Mouse (Mus musculus) midbrain, embryonic 13.5 days (tissue): ENCODE data around the gene Slco1a4. TPM values are rescaled to one million over a fixed set of nuclear protein-coding genes. Genes with fewer than 3 reads are reported as not detected.

Experiments
- ATAC-seq: fragments of 200-750 bp; cut with Nextera tagmentation; 2 replicates; pipeline ENCODE4 v1.8.0; 2017; ENCODE audit warnings: mild to moderate bottlenecking, moderate TSS enrichment, moderate library complexity
- H3K27ac ChIP-seq: fragments of 300-500 bp; sonication (generic); 2 replicates; pipeline ENCODE4 v1.5.1; 2015; ENCODE audit warnings: inconsistent platforms, mild to moderate bottlenecking, moderate library complexity
- H3K27me3 ChIP-seq: fragments of 300-500 bp; sonication (generic); 2 replicates; pipeline ENCODE4 v1.6.1; 2015; ENCODE audit warnings: mild to moderate bottlenecking, inconsistent platforms
- H3K36me3 ChIP-seq: fragments of 300-500 bp; sonication (generic); 2 replicates; pipeline ENCODE4 v1.6.1; 2015; ENCODE audit warnings: mild to moderate bottlenecking, inconsistent platforms
- H3K4me1 ChIP-seq: fragments of 300-500 bp; sonication (generic); replicated peaks from 2 replicates; pipeline ENCODE4 v1.6.1; 2015; ENCODE audit warnings: inconsistent platforms
- H3K4me2 ChIP-seq: fragments of 300-500 bp; sonication (generic); replicated peaks from 2 replicates; pipeline ENCODE4 v1.6.1; 2015; ENCODE audit warnings: moderate library complexity, mild to moderate bottlenecking, inconsistent platforms
- H3K4me3 ChIP-seq: fragments of 300-500 bp; sonication (generic); replicated peaks from 2 replicates; pipeline ENCODE4 v1.5.1; 2015; ENCODE audit warnings: mild to moderate bottlenecking, inconsistent platforms
- H3K9ac ChIP-seq: fragments of 300-500 bp; sonication (generic); replicated peaks from 2 replicates; pipeline ENCODE4 v1.6.1; 2015; ENCODE audit warnings: mild to moderate bottlenecking, inconsistent platforms
- H3K9me3 ChIP-seq: fragments of 300-500 bp; sonication (generic); 2 replicates; pipeline ENCODE4 v1.6.1; 2016; ENCODE audit warnings: mild to moderate bottlenecking, inconsistent platforms
- WGBS: fragments of 180-500 bp; shearing (Covaris S2); methylation state at CpG from one replicate; pipeline ENCODE4 v1.1.7; 2015; 5-methylcytosine and 5-hydroxymethylcytosine counted together
- polyA plus RNA-seq: library from polyadenylated mRNA; unstranded; fragments of >200 nt; fragmentation: Nextera tagmentation; extraction: Ambion mirVana; gene quantifications from 2 replicates; pipeline ENCODE4 v1.2.1, GENCODE M21; 2015

The Slco1a4 gene
- polyA plus RNA-seq, 1 experiment from 2014 or later, result 1.0 TPM

DNA sequence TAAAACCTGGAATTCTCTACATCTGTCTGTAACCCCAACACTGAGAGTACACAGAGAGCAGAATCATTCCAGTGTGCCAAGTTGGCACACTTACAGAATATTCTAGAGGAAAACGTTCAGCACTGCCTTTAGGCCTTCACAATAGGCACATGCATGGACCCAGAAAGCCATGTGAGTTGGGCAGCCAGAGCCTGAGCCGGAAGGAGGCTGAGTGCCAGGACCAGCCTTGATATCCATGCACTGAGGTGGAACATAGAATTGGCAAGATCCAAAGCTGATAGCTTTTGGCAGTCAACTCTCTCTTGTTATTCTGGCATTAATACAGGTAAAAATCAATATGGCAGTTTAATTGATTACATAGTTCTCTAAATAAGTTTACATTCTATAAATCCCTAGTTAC, 81.5 kb downstream of the Slco1a4 start:
- 83% methylated on average over 2 of the region's 2 CpGs for WGBS
- H3K9me3 ChIP-seq, result no peaks in the 10 kb centered on the region

GRCm38 (mm10) chr6:141773710-141774109, 82.3 kb downstream of the Slco1a4 start, which contains the start of gene Gm5724:
Gm5724 (minus strand) TSS chr6:141773810.
- H3K27ac ChIP-seq, result no peak within 1 kb of the TSS
- H3K9me3 ChIP-seq, result no peaks in the 10 kb centered on the region
- no peak within 1 kb of the TSS for H3K4me3 ChIP-seq
- no peak within 1 kb of the TSS for H3K9ac ChIP-seq
- WGBS, result 85% methylated on average over 3 of the region's 3 CpGs
- no peaks in the 10 kb centered on the region for H3K27me3 ChIP-seq
- no peak for ATAC-seq
- no peaks in the 10 kb centered on the region for H3K36me3 ChIP-seq
- no peak within 1 kb of the TSS for H3K4me2 ChIP-seq
- H3K4me1 ChIP-seq, result no peaks in the 10 kb centered on the region

More for the DNA sequence above, 81.5 kb downstream of the Slco1a4 start:
- Histone ChIP-seq H3K4me2 (no peak overlapping the region), H3K27ac (no peak overlapping the region), H3K4me1 (no peaks in the 10 kb centered on the region), H3K27me3 (no peaks in the 10 kb centered on the region), H3K36me3 (no peaks in the 10 kb centered on the region), H3K4me3 (no peak overlapping the region), H3K9ac (no peak overlapping the region)
- ATAC-seq, result no peak

Other genes with a start within 250 kb of the Slco1a4 start
- not detected in 2 replicates for gene Slco1b2, start 226.7 kb downstream of the Slco1a4 start, polyA plus RNA-seq
- gene Gm5724, start 82.4 kb downstream of the Slco1a4 start, polyA plus RNA-seq, result not detected in 2 replicates
- gene Slco1a1, start 90.8 kb upstream of the Slco1a4 start, polyA plus RNA-seq, result not detected in 2 replicates
- not detected in 2 replicates for gene Gm6614, start 155.2 kb upstream of the Slco1a4 start, polyA plus RNA-seq